Mouse (Mus musculus): ENCODE measurements around the gene Fam47e.

Gene Fam47e

GRCm38 (mm10) chr5:92602691-92603690 lies 48.1 kb downstream of the Fam47e start, which contains the start of gene Stbd1:
Stbd1 (plus strand) TSS chr5:92603041.
- peak; percentile 7 for DNase-seq (ENCODE audit: low spot score)

GRCm38 (mm10) chr5:92604452-92605247 lies 49.8 kb downstream of the Fam47e start:
- DNase-seq (ENCODE audit: low spot score), result no peak

- DNase-seq (ENCODE audit: low spot score), result no peak
Observed at GRCm38 (mm10) chr5:92607492-92608229, 52.8 kb downstream of the Fam47e start.

- no peak for DNase-seq (ENCODE audit: low spot score)
Observed at GRCm38 (mm10) chr5:92612756-92613155, 57.9 kb downstream of the Fam47e start.

GRCm38 (mm10) chr5:92621883-92622282 lies 67.0 kb downstream of the Fam47e start:
- no peak for DNase-seq (ENCODE audit: low spot score)

GRCm38 (mm10) chr5:92627896-92628295 lies 73.0 kb downstream of the Fam47e start:
- no peak for DNase-seq (ENCODE audit: low spot score)

GRCm38 (mm10) chr5:92633526-92633925 lies 78.7 kb downstream of the Fam47e start:
- no peak for DNase-seq (ENCODE audit: low spot score)

- DNase-seq (ENCODE audit: low spot score), result no peak
Observed at GRCm38 (mm10) chr5:92634916-92635315, 80.0 kb downstream of the Fam47e start.

GRCm38 (mm10) chr5:92635891-92636290 lies 81.0 kb downstream of the Fam47e start:
- DNase-seq (ENCODE audit: low spot score), result no peak

- no peak for DNase-seq (ENCODE audit: low spot score)
Observed at GRCm38 (mm10) chr5:92640861-92641260, 86.0 kb downstream of the Fam47e start.

Data from T-cell, adult 2 months (primary cell).